8 mouse cellular contexts compared by ENCODE assay signal in genomic region chr10:39291134-39291746, GRCm38 (mm10).
DNase-seq lines count a peak whose midpoint lies in the region; ATAC-seq lines count a peak whose summit lies in the region.

No protein-coding gene starts in this region.

- H3K4me2 ChIP-seq in kidney, embryonic 15.5 days, result no peak overlapping the region
- H3K4me2 ChIP-seq in embryonic facial prominence, embryonic 13.5 days, result peak overlapping the region; percentile 14; the same call in 1 of the 2 replicates

- no peak overlapping the region for H3K9ac ChIP-seq in kidney, embryonic 15.5 days
- no peak overlapping the region for H3K9ac ChIP-seq in embryonic facial prominence, embryonic 13.5 days

- H3K27me3 ChIP-seq in kidney, embryonic 15.5 days, result no peaks in the 10 kb centered on the region
- no peaks in the 10 kb centered on the region for H3K27me3 ChIP-seq in embryonic facial prominence, embryonic 13.5 days

- H3K4me3 ChIP-seq in kidney, embryonic 15.5 days (replicated peaks), result no peak overlapping the region
- no peak overlapping the region for H3K4me3 ChIP-seq in embryonic facial prominence, embryonic 13.5 days

- peak; percentile 2 for DNase-seq in kidney, adult 9 months
- peak; percentile 68 to 79 for DNase-seq in heart, adult 9 months (ENCODE audit: low spot score in 2 of 2)
- peak; percentile 28 to 38 for DNase-seq in kidney, postnatal 4 days
- DNase-seq in lung, postnatal 14 days, result peak; percentile 47
- DNase-seq in skeletal muscle tissue, adult 2 months (ENCODE audit: low read depth, low spot score), result peak; percentile 76
- DNase-seq in thymus, postnatal 0 days (ENCODE audit: low spot score), result no peak

- no peaks in the 10 kb centered on the region for H3K9me3 ChIP-seq in kidney, embryonic 15.5 days (replicated peaks)
- no peaks in the 10 kb centered on the region for H3K9me3 ChIP-seq in embryonic facial prominence, embryonic 13.5 days

- no peak overlapping the region for H3K27ac ChIP-seq in kidney, embryonic 15.5 days
- H3K27ac ChIP-seq in embryonic facial prominence, embryonic 13.5 days, result peak overlapping the region; percentile 81

- no peaks in the 10 kb centered on the region for H3K36me3 ChIP-seq in kidney, embryonic 15.5 days
- no peaks in the 10 kb centered on the region for H3K36me3 ChIP-seq in embryonic facial prominence, embryonic 13.5 days

- 55% methylated on average over 8 of the region's 8 CpGs for WGBS in kidney, embryonic 15.5 days
- 49% methylated on average over 8 of the region's 8 CpGs for WGBS in embryonic facial prominence, embryonic 13.5 days

- peaks cover 23% of the 10 kb centered on the region for H3K4me1 ChIP-seq in kidney, embryonic 15.5 days
- H3K4me1 ChIP-seq in embryonic facial prominence, embryonic 13.5 days, result peaks cover 35% of the 10 kb centered on the region

- no peak for ATAC-seq in kidney, embryonic 15.5 days (replicated peaks; ENCODE audit: low FRiP score)
- ATAC-seq in embryonic facial prominence, embryonic 13.5 days (ENCODE audit: insufficient number of reproducible peaks, insufficient read depth, low FRiP score, low TSS enrichment, low read depth), result 0 out of 2 replicates have a peak, but pooled peaks have one; percentile 52
